Mouse (Mus musculus) liver, adult 2 months (tissue): ENCODE measurements around the gene Idh2. TPM values are rescaled to one million over a fixed set of nuclear protein-coding genes. Genes with fewer than 3 reads are reported as not detected.

ENCODE experiments used
- DNase-seq: peaks from one replicate; pipeline ENCODE4 v3.0.0-alpha.2; 2011; ENCODE audit warnings: low read depth, low spot score; ENCODE audit errors: extremely low read depth
- H3K27ac ChIP-seq: fragments of 200-500 bp; replicated peaks from 2 replicates; pipeline ENCODE4 v1.5.1; 2012; ENCODE audit warnings: low read depth, mild to moderate bottlenecking, control low read depth, inconsistent platforms, low read length; ENCODE audit not compliant: insufficient read depth
- H3K27me3 ChIP-seq: fragments of 200-500 bp; 2 replicates; pipeline ENCODE4 v1.6.1; 2012; ENCODE audit warnings: mild to moderate bottlenecking, moderate library complexity, low read length, inconsistent platforms; ENCODE audit not compliant: control insufficient read depth, insufficient read depth
- H3K36me3 ChIP-seq: fragments of 200-500 bp; 2 replicates; pipeline ENCODE4 v1.6.1; 2012; ENCODE audit warnings: low read length, inconsistent platforms; ENCODE audit not compliant: control insufficient read depth, insufficient read depth
- H3K4me1 ChIP-seq: fragments of 200-500 bp; 2 replicates; pipeline ENCODE4 v1.6.1; 2011; ENCODE audit warnings: low read length; ENCODE audit not compliant: control insufficient read depth, insufficient read depth
- H3K4me3 ChIP-seq: fragments of 200-500 bp; 2 replicates; pipeline ENCODE4 v1.5.1; 2011; ENCODE audit warnings: low read depth, mild to moderate bottlenecking, control low read depth, low read length, moderate library complexity; ENCODE audit not compliant: insufficient read depth
- H3K79me2 ChIP-seq: fragments of 200-500 bp; 2 replicates; pipeline ENCODE4 v1.6.1; 2012; ENCODE audit warnings: inconsistent platforms, mild to moderate bottlenecking, low read length, moderate library complexity; ENCODE audit not compliant: control insufficient read depth, insufficient read depth
- H3K9ac ChIP-seq: fragments of 200-500 bp; 2 replicates; pipeline ENCODE4 v1.6.1; 2012; ENCODE audit warnings: low read depth, mild to moderate bottlenecking, control low read depth, inconsistent platforms, low read length
- CTCF ChIP-seq: fragments of 200-500 bp; IDR thresholded peaks from 2 replicates; pipeline ENCODE4 v1.5.1; 2011; ENCODE audit warnings: low read depth, low read length, control low read depth
- POLR2A ChIP-seq: fragments of 200-500 bp; IDR thresholded peaks from 2 replicates; pipeline ENCODE4 v1.6.1; 2011; ENCODE audit warnings: low read length, control low read depth; ENCODE audit not compliant: insufficient read depth; ENCODE audit errors: extremely low read depth
- WGBS: fragments of 180-500 bp; shearing (Covaris S2); methylation state at CpG from one replicate; pipeline ENCODE4 v1.1.7; 2018; 5-methylcytosine and 5-hydroxymethylcytosine counted together
- polyA plus RNA-seq: library from polyadenylated mRNA; depleted of rRNA; stranded (reverse); fragments of >200 nt; gene quantifications from 2 replicates; pipeline ENCODE4 v1.2.3, GENCODE M21; 2012
- total RNA-seq: library from RNA; depleted of rRNA; stranded (reverse); fragments of >200 nt; gene quantifications from 2 replicates; pipeline ENCODE4 v1.2.3, GENCODE M21; 2014

Idh2 gene
- total and polyA plus RNA-seq, 2 experiments, result 163 to 177 TPM

- Histone ChIP-seq H3K27me3 (no peaks in the 10 kb centered on the region), H3K9ac (no peak overlapping the region), H3K27ac (no peak overlapping the region), H3K36me3 (peaks cover 6% of the 10 kb centered on the region; the same call in 1 of the 2 replicates), H3K4me1 (peaks cover 2% of the 10 kb centered on the region), H3K4me3 (no peak overlapping the region), H3K79me2 (no peaks in the 10 kb centered on the region)
- 92% methylated on average over 18 of the region's 18 CpGs for WGBS
- no peak for TF ChIP-seq POLR2A
- TF ChIP-seq CTCF, result no peak
- no peak for DNase-seq
These were observed 24.8 kb downstream of the Idh2 start for GRCm38 (mm10) chr7:80090191-80091003.

- DNase-seq, result peak; percentile 84
- H3K27me3 ChIP-seq, result no peaks in the 10 kb centered on the region
- 30% methylated on average over 9 of the region's 9 CpGs for WGBS
- H3K9ac ChIP-seq, result no peak overlapping the region
- H3K4me3 ChIP-seq, result no peak overlapping the region
- no peak for TF ChIP-seq POLR2A
- peak; percentile 27 for TF ChIP-seq CTCF
- no peaks in the 10 kb centered on the region for H3K79me2 ChIP-seq
- H3K27ac ChIP-seq, result no peak overlapping the region
- peaks cover 2% of the 10 kb centered on the region for H3K4me1 ChIP-seq
- H3K36me3 ChIP-seq, result peaks cover 4% of the 10 kb centered on the region; the same call in 1 of the 2 replicates
These were observed 27.0 kb downstream of the Idh2 start for GRCm38 (mm10) chr7:80088191-80088590.

GRCm38 (mm10) chr7:80085970-80086715, 29.0 kb downstream of the Idh2 start:
- Histone ChIP-seq H3K9ac (no peak overlapping the region), H3K4me1 (peaks cover 2% of the 10 kb centered on the region), H3K27ac (no peak overlapping the region), H3K27me3 (no peaks in the 10 kb centered on the region), H3K36me3 (no peaks in the 10 kb centered on the region; the same call in 1 of the 2 replicates), H3K4me3 (no peak overlapping the region), H3K79me2 (no peaks in the 10 kb centered on the region)
- no peak for TF ChIP-seq POLR2A
- TF ChIP-seq CTCF, result no peak
- 90% methylated on average over 33 of the region's 33 CpGs for WGBS
- no peak for DNase-seq

- no peaks in the 10 kb centered on the region for H3K27me3 ChIP-seq
- H3K4me1 ChIP-seq, result peaks cover 2% of the 10 kb centered on the region
- 59% methylated on average over 7 of the region's 7 CpGs for WGBS
- no peaks in the 10 kb centered on the region for H3K79me2 ChIP-seq
- peak; percentile 70 for TF ChIP-seq CTCF
- TF ChIP-seq POLR2A, result no peak
- no peaks in the 10 kb centered on the region; the same call in 1 of the 2 replicates for H3K36me3 ChIP-seq
- DNase-seq, result peak; percentile 61
- H3K4me3 ChIP-seq, result no peak overlapping the region
- no peak overlapping the region for H3K27ac ChIP-seq
- no peak overlapping the region for H3K9ac ChIP-seq
These were observed 30.7 kb downstream of the Idh2 start for GRCm38 (mm10) chr7:80084484-80084931.

GRCm38 (mm10) chr7:80081586-80082554, 33.3 kb downstream of the Idh2 start:
- Histone ChIP-seq H3K9ac (no peak overlapping the region), H3K36me3 (no peaks in the 10 kb centered on the region; the same call in 1 of the 2 replicates), H3K4me1 (peaks cover 17% of the 10 kb centered on the region), H3K79me2 (no peaks in the 10 kb centered on the region), H3K4me3 (no peak overlapping the region), H3K27me3 (no peaks in the 10 kb centered on the region), H3K27ac (no peak overlapping the region)
- TF ChIP-seq CTCF, result no peak
- TF ChIP-seq POLR2A, result no peak
- WGBS, result 85% methylated on average over 42 of the region's 42 CpGs
- DNase-seq, result peak; percentile 70
